Mouse (Mus musculus): ENCODE measurements around the gene Exph5. TPM values are rescaled to one million over a fixed set of nuclear protein-coding genes. Genes with fewer than 3 reads are reported as not detected.

The Exph5 gene
- polyA plus RNA-seq, 1 experiment from 2014 or later = 0.36 TPM

- Histone ChIP-seq H3K4me2 (ENCODE audit: low read depth, low read length) (no peak overlapping the region), H3K9ac (replicated peaks) (no peak overlapping the region), H3K9me3 (ENCODE audit: low read length) (no peaks in the 10 kb centered on the region), H3K36me3 (replicated peaks; ENCODE audit: insufficient read depth, low read length) (no peaks in the 10 kb centered on the region), H3K4me3 (ENCODE audit: low read depth, low read length) (no peak overlapping the region), H3K27me3 (ENCODE audit: insufficient read depth, low read length) (no peaks in the 10 kb centered on the region), H3K27ac (ENCODE audit: low read depth) (no peak overlapping the region), H3K4me1 (ENCODE audit: insufficient read depth) (no peaks in the 10 kb centered on the region)
- ATAC-seq (no peak), DNase-seq (no peak)
- no peak for TF ChIP-seq CTCF (IDR thresholded peaks at IDR 0.05; ENCODE audit: low read depth)
- no peak for TF ChIP-seq EP300 (IDR thresholded peaks at IDR 0.05; ENCODE audit: low read depth)
- WGBS (ENCODE audit: insufficient replicate concordance) = 69% methylated on average over 7 of the region's 7 CpGs
Measured at GRCm38 (mm10) chr9:53339603-53340002, 38.1 kb downstream of the Exph5 start.

- Histone ChIP-seq H3K4me1 (ENCODE audit: insufficient read depth) (no peaks in the 10 kb centered on the region), H3K27ac (ENCODE audit: low read depth) (peak overlapping the region; percentile 64; the same call in 1 of the 2 replicates), H3K9me3 (ENCODE audit: low read length) (no peaks in the 10 kb centered on the region), H3K4me2 (ENCODE audit: low read depth, low read length) (peak overlapping the region; percentile 66), H3K27me3 (ENCODE audit: insufficient read depth, low read length) (no peaks in the 10 kb centered on the region), H3K9ac (replicated peaks) (no peak overlapping the region), H3K36me3 (replicated peaks; ENCODE audit: insufficient read depth, low read length) (no peaks in the 10 kb centered on the region), H3K4me3 (ENCODE audit: low read depth, low read length) (peak overlapping the region; percentile 55)
- ATAC-seq = peak; percentile 85
- no peak for TF ChIP-seq EP300 (IDR thresholded peaks at IDR 0.05; ENCODE audit: low read depth)
- WGBS (ENCODE audit: insufficient replicate concordance) = 30% methylated on average over 17 of the region's 17 CpGs
- peak; percentile 20 for DNase-seq
Measured at GRCm38 (mm10) chr9:53340328-53340916, 39.0 kb downstream of the Exph5 start.

- Histone ChIP-seq H3K27me3 (ENCODE audit: insufficient read depth, low read length) (no peaks in the 10 kb centered on the region), H3K4me1 (ENCODE audit: insufficient read depth) (no peaks in the 10 kb centered on the region), H3K4me2 (ENCODE audit: low read depth, low read length) (peak overlapping the region; percentile 66), H3K27ac (ENCODE audit: low read depth) (peak overlapping the region; percentile 64), H3K9ac (replicated peaks) (peak overlapping the region; percentile 60), H3K4me3 (ENCODE audit: low read depth, low read length) (peak overlapping the region; percentile 55), H3K9me3 (ENCODE audit: low read length) (no peaks in the 10 kb centered on the region), H3K36me3 (replicated peaks; ENCODE audit: insufficient read depth, low read length) (no peaks in the 10 kb centered on the region)
- peak; percentile 29 for DNase-seq
- TF ChIP-seq EP300 (IDR thresholded peaks at IDR 0.05; ENCODE audit: low read depth) (no peak), CTCF (IDR thresholded peaks at IDR 0.05; ENCODE audit: low read depth) (no peak)
- peak; percentile 70 for ATAC-seq
- WGBS (ENCODE audit: insufficient replicate concordance) = 3% methylated on average over 14 of the region's 14 CpGs
Measured at GRCm38 (mm10) chr9:53340969-53341368, 39.5 kb downstream of the Exph5 start.

- no peak overlapping the region for H3K27ac ChIP-seq (ENCODE audit: low read depth)
- H3K4me2 ChIP-seq (ENCODE audit: low read depth, low read length) = peak overlapping the region; percentile 66
- TF ChIP-seq CTCF (IDR thresholded peaks at IDR 0.05; ENCODE audit: low read depth) = no peak
- no peak for TF ChIP-seq EP300 (IDR thresholded peaks at IDR 0.05; ENCODE audit: low read depth)
- DNase-seq = no peak
- no peak for ATAC-seq
- H3K9me3 ChIP-seq (ENCODE audit: low read length) = no peaks in the 10 kb centered on the region
- H3K9ac ChIP-seq (replicated peaks) = no peak overlapping the region
- H3K36me3 ChIP-seq (replicated peaks; ENCODE audit: insufficient read depth, low read length) = no peaks in the 10 kb centered on the region
- H3K27me3 ChIP-seq (ENCODE audit: insufficient read depth, low read length) = no peaks in the 10 kb centered on the region
- no peak overlapping the region for H3K4me3 ChIP-seq (ENCODE audit: low read depth, low read length)
- WGBS (ENCODE audit: insufficient replicate concordance) = 68% methylated on average over 3 of the region's 3 CpGs
- H3K4me1 ChIP-seq (ENCODE audit: insufficient read depth) = no peaks in the 10 kb centered on the region
Measured at GRCm38 (mm10) chr9:53341981-53342380, 40.5 kb downstream of the Exph5 start.

- TF ChIP-seq CTCF (IDR thresholded peaks at IDR 0.05; ENCODE audit: low read depth) = no peak
- TF ChIP-seq EP300 (IDR thresholded peaks at IDR 0.05; ENCODE audit: low read depth) = no peak
- Histone ChIP-seq H3K9me3 (ENCODE audit: low read length) (no peaks in the 10 kb centered on the region), H3K27me3 (ENCODE audit: insufficient read depth, low read length) (no peaks in the 10 kb centered on the region), H3K9ac (replicated peaks) (no peak overlapping the region), H3K4me1 (ENCODE audit: insufficient read depth) (no peaks in the 10 kb centered on the region), H3K36me3 (replicated peaks; ENCODE audit: insufficient read depth, low read length) (no peaks in the 10 kb centered on the region), H3K4me3 (ENCODE audit: low read depth, low read length) (no peak overlapping the region), H3K27ac (ENCODE audit: low read depth) (no peak overlapping the region), H3K4me2 (ENCODE audit: low read depth, low read length) (no peak overlapping the region)
- DNase-seq (no peak), ATAC-seq (no peak)
- WGBS (ENCODE audit: insufficient replicate concordance) = 77% methylated on average over 9 of the region's 9 CpGs
Measured at GRCm38 (mm10) chr9:53344646-53345432, 43.4 kb downstream of the Exph5 start.

GRCm38 (mm10) chr9:53345728-53346127, 44.3 kb downstream of the Exph5 start:
- no peak for ATAC-seq
- WGBS (ENCODE audit: insufficient replicate concordance) = 51% methylated on average over 3 of the region's 3 CpGs
- no peaks in the 10 kb centered on the region for H3K4me1 ChIP-seq (ENCODE audit: insufficient read depth)
- no peaks in the 10 kb centered on the region for H3K9me3 ChIP-seq (ENCODE audit: low read length)
- no peaks in the 10 kb centered on the region for H3K27me3 ChIP-seq (ENCODE audit: insufficient read depth, low read length)
- TF ChIP-seq EP300 (IDR thresholded peaks at IDR 0.05; ENCODE audit: low read depth) (no peak), CTCF (IDR thresholded peaks at IDR 0.05; ENCODE audit: low read depth) (no peak)
- H3K36me3 ChIP-seq (replicated peaks; ENCODE audit: insufficient read depth, low read length) = no peaks in the 10 kb centered on the region
- H3K9ac ChIP-seq (replicated peaks) = no peak overlapping the region
- no peak overlapping the region for H3K27ac ChIP-seq (ENCODE audit: low read depth)
- no peak overlapping the region for H3K4me3 ChIP-seq (ENCODE audit: low read depth, low read length)
- DNase-seq = no peak
- no peak overlapping the region for H3K4me2 ChIP-seq (ENCODE audit: low read depth, low read length)
